Mouse (Mus musculus) 416B (cell line): ENCODE measurements around the gene Serpina3f.
"Not testable (repeated sequence)": the region's sequence is repeated elsewhere in the genome, so short reads cannot be mapped to it uniquely, and the experiment has no call there.

Experiments
- DNase-seq: peaks from one replicate; pipeline ENCODE4 v3.0.0; 2011; ENCODE audit warnings: low read depth

The Serpina3f gene

GRCm38 (mm10) chr12:104214445-104214753, at the start of gene Serpina3f:
Gene Serpina3f (plus strand): TSS chr12:104214544.
- DNase-seq, result no peak

- peak; percentile 32 for DNase-seq
Measured at GRCm38 (mm10) chr12:104174747-104175146, 39.6 kb upstream of the Serpina3f start.

- no peak for DNase-seq
Measured at GRCm38 (mm10) chr12:104175636-104176035, 38.7 kb upstream of the Serpina3f start.

GRCm38 (mm10) chr12:104178577-104178976, 35.8 kb upstream of the Serpina3f start:
- no peak for DNase-seq

GRCm38 (mm10) chr12:104178987-104179386, 35.4 kb upstream of the Serpina3f start:
- DNase-seq, result no peak

- no peak for DNase-seq
Measured at GRCm38 (mm10) chr12:104185046-104185445, 29.3 kb upstream of the Serpina3f start.

- peak; percentile 69 for DNase-seq
Measured at GRCm38 (mm10) chr12:104186041-104186581, 28.2 kb upstream of the Serpina3f start.

- no peak for DNase-seq
Measured at GRCm38 (mm10) chr12:104189246-104189645, 25.1 kb upstream of the Serpina3f start.

GRCm38 (mm10) chr12:104190852-104191251, 23.5 kb upstream of the Serpina3f start:
- DNase-seq, result no peak

GRCm38 (mm10) chr12:104209149-104209548, 5.2 kb upstream of the Serpina3f start:
- DNase-seq, result peak; percentile 15

- DNase-seq, result no peak
Measured at GRCm38 (mm10) chr12:104209802-104210201, 4.5 kb upstream of the Serpina3f start.

GRCm38 (mm10) chr12:104213689-104214444, 477 bp upstream of the Serpina3f start:
- DNase-seq, result peak; percentile 64

GRCm38 (mm10) chr12:104215249-104215648, 905 bp downstream of the Serpina3f start:
- no peak for DNase-seq

- no peak for DNase-seq
Measured at GRCm38 (mm10) chr12:104221616-104222015, 7.3 kb downstream of the Serpina3f start.

- no peak for DNase-seq
Measured at GRCm38 (mm10) chr12:104223690-104224089, 9.3 kb downstream of the Serpina3f start.

GRCm38 (mm10) chr12:104224598-104225300, 10.4 kb downstream of the Serpina3f start:
- DNase-seq, result peak; percentile 83

- peak; percentile 66 for DNase-seq
Measured at GRCm38 (mm10) chr12:104230762-104231161, 16.4 kb downstream of the Serpina3f start.

- DNase-seq, result peak; percentile 80
Measured at GRCm38 (mm10) chr12:104235915-104236314, 21.6 kb downstream of the Serpina3f start, which contains the start of gene Serpina3g. Gene Serpina3g (plus strand): TSS chr12:104236245.

GRCm38 (mm10) chr12:104238048-104238447, 23.7 kb downstream of the Serpina3f start:
- DNase-seq, result not testable (repeated sequence)

GRCm38 (mm10) chr12:104243307-104243706, 29.0 kb downstream of the Serpina3f start:
- DNase-seq, result no peak

GRCm38 (mm10) chr12:104245092-104245491, 30.7 kb downstream of the Serpina3f start:
- no peak for DNase-seq

GRCm38 (mm10) chr12:104245595-104245994, 31.3 kb downstream of the Serpina3f start:
- no peak for DNase-seq

- peak; percentile 37 for DNase-seq
Measured at GRCm38 (mm10) chr12:104247553-104248002, 33.2 kb downstream of the Serpina3f start.
